21 mouse cellular contexts compared by ENCODE assay signal in genomic region chr14:28126842-28127241, GRCm38 (mm10).
DNase-seq lines count a peak whose midpoint lies in the region; ATAC-seq and TF ChIP-seq lines count a peak whose summit lies in the region.
"Had no signal": no experiment of that assay in that cellular context is flagged by ENCODE, and none has a peak within 500 bp of the region (broad histone marks: within the 10 kb centered on the region; RNA-seq: fewer than 3 reads in every experiment).

No protein-coding gene starts in this region.

- H3K9ac ChIP-seq in heart, embryonic 15.5 days = no peak overlapping the region
- H3K9ac ChIP-seq in stomach, embryonic 16.5 days (ENCODE audit: low read length) = no peak overlapping the region
- no peak overlapping the region for H3K9ac ChIP-seq in stomach, postnatal 0 days (ENCODE audit: low read length)
- no peak overlapping the region for H3K9ac ChIP-seq in liver, embryonic 11.5 days (ENCODE audit: low read depth, low read length)
- H3K9ac ChIP-seq: hindbrain, embryonic 15.5 days; midbrain, embryonic 12.5 days; neural tube, embryonic 15.5 days; stomach, embryonic 15.5 days had no signal

- no peak for TF ChIP-seq EP300 in stomach, postnatal 0 days (optimal IDR thresholded peaks at IDR 0.05)

- H3K4me3 ChIP-seq in heart, embryonic 15.5 days = no peak overlapping the region
- no peak overlapping the region for H3K4me3 ChIP-seq in stomach, embryonic 16.5 days (replicated peaks; ENCODE audit: low read length)
- no peak overlapping the region for H3K4me3 ChIP-seq in stomach, postnatal 0 days (ENCODE audit: low read depth, low read length)
- no peak overlapping the region for H3K4me3 ChIP-seq in liver, embryonic 11.5 days (ENCODE audit: low read depth, low read length)
- H3K4me3 ChIP-seq: forebrain, embryonic 10.5 days; hindbrain, embryonic 15.5 days; midbrain, embryonic 12.5 days; neural tube, embryonic 15.5 days; stomach, embryonic 15.5 days had no signal

- H3K4me2 ChIP-seq in heart, embryonic 15.5 days = no peak overlapping the region
- no peak overlapping the region for H3K4me2 ChIP-seq in stomach, embryonic 16.5 days (ENCODE audit: low read depth, low read length)
- no peak overlapping the region for H3K4me2 ChIP-seq in stomach, postnatal 0 days (replicated peaks; ENCODE audit: low read depth)
- H3K4me2 ChIP-seq in liver, embryonic 11.5 days = no peak overlapping the region
- H3K4me2 ChIP-seq: hindbrain, embryonic 15.5 days; midbrain, embryonic 12.5 days; neural tube, embryonic 15.5 days; stomach, embryonic 15.5 days had no signal

- peak overlapping the region; percentile 23; the same call in 1 of the 2 replicates for H3K27ac ChIP-seq in heart, embryonic 15.5 days
- no peak overlapping the region for H3K27ac ChIP-seq in stomach, embryonic 16.5 days (ENCODE audit: low read length)
- no peak overlapping the region for H3K27ac ChIP-seq in stomach, postnatal 0 days (replicated peaks)
- no peak overlapping the region for H3K27ac ChIP-seq in liver, embryonic 11.5 days (ENCODE audit: low read depth, low read length)
- H3K27ac ChIP-seq: forebrain, embryonic 10.5 days; hindbrain, embryonic 15.5 days; midbrain, embryonic 12.5 days; neural tube, embryonic 15.5 days; stomach, embryonic 15.5 days had no signal

- DNase-seq in embryo, embryonic 10 days (ENCODE audit: low spot score) = peak; percentile 21
- DNase-seq in embryo, embryonic 9.5 days (ENCODE audit: extremely low spot score) = no peak
- DNase-seq in heart, adult 18-20 months = no peak
- DNase-seq in stomach, postnatal 0 days (ENCODE audit: low spot score) = no peak
- no peak for DNase-seq in liver, embryonic 11.5 days (ENCODE audit: low spot score)
- DNase-seq: adrenal gland, postnatal 10 days; cerebellum, adult 2 months; cerebellum, postnatal 25 days; gastrocnemius, postnatal 14 days; kidney, postnatal 36 days; liver had no signal

- WGBS in heart, embryonic 15.5 days = 34% methylated on average over 8 of the region's 8 CpGs
- WGBS in stomach, embryonic 16.5 days = 49% methylated on average over 8 of the region's 8 CpGs
- WGBS in stomach, postnatal 0 days = 49% methylated on average over 8 of the region's 8 CpGs
- WGBS in liver, embryonic 11.5 days = 70% methylated on average over 8 of the region's 8 CpGs

- H3K4me1 ChIP-seq in heart, embryonic 15.5 days (replicated peaks) = peaks cover 11% of the 10 kb centered on the region
- no peaks in the 10 kb centered on the region for H3K4me1 ChIP-seq in stomach, embryonic 16.5 days (ENCODE audit: control insufficient read depth, insufficient read depth, low read length)
- no peaks in the 10 kb centered on the region for H3K4me1 ChIP-seq in stomach, postnatal 0 days (replicated peaks; ENCODE audit: control insufficient read depth, insufficient read depth)
- H3K4me1 ChIP-seq in liver, embryonic 11.5 days (replicated peaks; ENCODE audit: control insufficient read depth, insufficient read depth, low read length) = no peaks in the 10 kb centered on the region
- H3K4me1 ChIP-seq: forebrain, embryonic 10.5 days; hindbrain, embryonic 15.5 days; midbrain, embryonic 12.5 days; neural tube, embryonic 15.5 days; stomach, embryonic 15.5 days had no signal

- H3K9me3 ChIP-seq in heart, embryonic 15.5 days (replicated peaks) = no peaks in the 10 kb centered on the region
- H3K9me3 ChIP-seq in stomach, embryonic 16.5 days (replicated peaks; ENCODE audit: control insufficient read depth, low read length) = no peaks in the 10 kb centered on the region
- H3K9me3 ChIP-seq in stomach, postnatal 0 days (ENCODE audit: control insufficient read depth, low read length) = no peaks in the 10 kb centered on the region
- H3K9me3 ChIP-seq in liver, embryonic 11.5 days (ENCODE audit: control insufficient read depth, low read length) = no peaks in the 10 kb centered on the region
- H3K9me3 ChIP-seq: forebrain, embryonic 10.5 days; hindbrain, embryonic 15.5 days; midbrain, embryonic 12.5 days; neural tube, embryonic 15.5 days; stomach, embryonic 15.5 days had no signal

- TF ChIP-seq CTCF in stomach, postnatal 0 days (IDR thresholded peaks at IDR 0.05; ENCODE audit: low read depth) = no peak

- peak; percentile 86 for ATAC-seq in heart, embryonic 15.5 days (replicated peaks; ENCODE audit: insufficient number of reproducible peaks, insufficient read depth, low FRiP score, low read depth)
- peak; percentile 56 for ATAC-seq in stomach, embryonic 16.5 days (ENCODE audit: insufficient read depth, low FRiP score)
- ATAC-seq in stomach, postnatal 0 days (ENCODE audit: low FRiP score, low TSS enrichment) = no peak
- ATAC-seq in CD4-positive, CD25-positive, alpha-beta regulatory T cell, adult 4 months = no peak
- no peak for ATAC-seq in liver, embryonic 11.5 days (replicated peaks; ENCODE audit: low FRiP score)
- ATAC-seq: forebrain, embryonic 16.5 days; intestine, postnatal 0 days had no signal

- no peaks in the 10 kb centered on the region for H3K27me3 ChIP-seq in heart, embryonic 15.5 days
- H3K27me3 ChIP-seq in stomach, embryonic 16.5 days (ENCODE audit: control insufficient read depth, insufficient read depth, low read length) = no peaks in the 10 kb centered on the region
- H3K27me3 ChIP-seq in stomach, postnatal 0 days (ENCODE audit: control insufficient read depth, insufficient read depth, low read length) = no peaks in the 10 kb centered on the region
- no peaks in the 10 kb centered on the region for H3K27me3 ChIP-seq in liver, embryonic 11.5 days (replicated peaks; ENCODE audit: control insufficient read depth, insufficient read depth, low read length)
- H3K27me3 ChIP-seq: hindbrain, embryonic 15.5 days; midbrain, embryonic 12.5 days; neural tube, embryonic 15.5 days; stomach, embryonic 15.5 days had no signal

- no peaks in the 10 kb centered on the region for H3K36me3 ChIP-seq in heart, embryonic 15.5 days
- no peaks in the 10 kb centered on the region for H3K36me3 ChIP-seq in stomach, embryonic 16.5 days (ENCODE audit: control insufficient read depth, insufficient read depth, low read length)
- no peaks in the 10 kb centered on the region for H3K36me3 ChIP-seq in stomach, postnatal 0 days (ENCODE audit: control insufficient read depth, insufficient read depth, low read length)
- no peaks in the 10 kb centered on the region for H3K36me3 ChIP-seq in liver, embryonic 11.5 days (ENCODE audit: control insufficient read depth, insufficient read depth, low read length)
- H3K36me3 ChIP-seq: forebrain, embryonic 10.5 days; hindbrain, embryonic 15.5 days; midbrain, embryonic 12.5 days; neural tube, embryonic 15.5 days; stomach, embryonic 15.5 days had no signal

Comparison
In these comparisons a context has a peak if more than half of its experiments do, and no peak if none do; other contexts are left out.
1. ATAC-seq: peak in heart, embryonic 15.5 days (single experiment) and stomach, embryonic 16.5 days (single experiment); none in stomach, postnatal 0 days (single experiment), CD4-positive, CD25-positive, alpha-beta regulatory T cell, adult 4 months (single experiment) and liver, embryonic 11.5 days (single experiment).